Mouse (Mus musculus): ENCODE measurements around the gene Zfp658. TPM values are rescaled to one million over a fixed set of nuclear protein-coding genes. Genes with fewer than 3 reads are reported as not detected.

The Zfp658 gene
- polyA plus RNA-seq, 1 experiment from 2014 or later: 4.0 TPM

DNA sequence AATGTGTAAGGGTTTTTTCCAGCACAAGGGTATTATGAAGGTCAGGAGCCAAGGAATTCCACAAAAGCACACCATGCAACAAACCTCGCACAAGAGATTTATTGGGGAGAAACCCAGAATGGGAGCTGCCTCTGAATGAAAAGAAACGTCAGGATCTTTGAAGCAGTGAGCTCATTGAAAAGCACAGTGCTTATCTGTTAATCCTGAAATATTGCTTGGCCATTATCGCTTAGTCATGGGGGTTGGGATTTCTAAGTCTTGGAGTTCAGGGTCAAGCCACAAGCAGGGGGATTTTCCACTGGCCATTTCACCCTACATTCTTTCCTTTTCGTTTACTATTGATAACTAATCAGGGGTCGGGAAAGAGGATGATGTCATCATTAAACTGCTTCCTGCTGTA is 39.8 kb downstream of the Zfp658 start:
- Histone ChIP-seq H3K27ac (replicated peaks) (no peak overlapping the region), H3K27me3 (no peaks in the 10 kb centered on the region), H3K4me2 (replicated peaks) (no peak overlapping the region), H3K9ac (no peak overlapping the region), H3K4me1 (peaks cover 2% of the 10 kb centered on the region), H3K4me3 (replicated peaks) (no peak overlapping the region), H3K9me3 (replicated peaks) (no peaks in the 10 kb centered on the region), H3K36me3 (no peaks in the 10 kb centered on the region)
- no peak for ATAC-seq (ENCODE audit: insufficient number of reproducible peaks, low FRiP score, low TSS enrichment, low read depth)
- WGBS: 36% methylated on average over 5 of the region's 5 CpGs

DNA sequence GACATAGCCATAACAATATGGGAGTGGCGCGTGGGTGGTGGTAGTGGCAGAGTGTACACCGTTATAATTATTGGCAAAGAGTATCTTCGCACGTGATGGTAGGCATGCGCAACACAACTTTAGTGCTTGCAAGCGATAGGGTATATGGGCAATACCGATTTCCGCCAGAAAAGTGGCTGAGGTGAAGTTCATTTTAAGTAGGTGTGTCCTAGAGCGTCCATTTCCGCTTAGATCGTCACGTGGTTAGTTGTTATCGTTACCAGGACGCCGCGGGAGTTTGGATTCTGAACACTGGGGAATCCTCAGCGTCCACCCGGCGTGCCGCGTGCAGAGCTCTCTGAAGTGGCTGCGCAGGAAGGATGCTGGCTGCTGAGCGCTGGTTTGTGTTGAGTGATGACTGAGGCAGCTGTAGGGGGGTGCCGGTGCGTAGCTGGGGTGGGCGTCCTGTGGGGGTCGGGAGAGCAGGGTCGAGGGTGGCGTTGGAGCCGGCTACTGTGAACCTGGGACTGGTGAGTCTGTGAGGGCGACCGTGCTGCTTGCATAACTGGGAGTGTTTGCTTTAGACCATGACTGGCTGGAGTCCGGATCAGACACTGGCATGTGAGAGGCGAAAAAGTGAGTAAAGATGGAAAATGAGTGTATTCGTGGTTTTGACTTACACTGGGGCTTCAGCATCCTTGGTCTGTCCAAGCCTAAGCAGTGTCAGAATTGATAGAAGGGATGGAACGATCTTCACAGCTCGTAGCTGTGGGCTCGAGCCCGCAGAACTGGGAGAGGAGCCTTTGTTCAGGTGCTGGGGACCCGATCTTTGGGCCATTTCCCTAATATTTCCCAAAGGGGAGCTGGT is 45.1 kb downstream of the Zfp658 start, which contains the start of gene Zfp819:
Gene Zfp819 (plus strand): TSS at position 274 of the 847 bp plus-strand sequence.
- H3K27me3 ChIP-seq: peaks cover 10% of the 10 kb centered on the region
- peak; percentile 73 for ATAC-seq (ENCODE audit: insufficient number of reproducible peaks, low FRiP score, low TSS enrichment, low read depth)
- peak within 1 kb of the TSS; percentile 73 for H3K4me2 ChIP-seq (replicated peaks)
- no peak within 1 kb of the TSS; the same call in 1 of the 2 replicates for H3K9ac ChIP-seq
- no peak within 1 kb of the TSS for H3K27ac ChIP-seq (replicated peaks)
- peak within 1 kb of the TSS; percentile 37 for H3K4me3 ChIP-seq (replicated peaks)
- no peaks in the 10 kb centered on the region for H3K9me3 ChIP-seq (replicated peaks)
- no peaks in the 10 kb centered on the region for H3K36me3 ChIP-seq
- 14% methylated on average over 41 of the region's 41 CpGs for WGBS
- H3K4me1 ChIP-seq: peaks cover 8% of the 10 kb centered on the region

DNA sequence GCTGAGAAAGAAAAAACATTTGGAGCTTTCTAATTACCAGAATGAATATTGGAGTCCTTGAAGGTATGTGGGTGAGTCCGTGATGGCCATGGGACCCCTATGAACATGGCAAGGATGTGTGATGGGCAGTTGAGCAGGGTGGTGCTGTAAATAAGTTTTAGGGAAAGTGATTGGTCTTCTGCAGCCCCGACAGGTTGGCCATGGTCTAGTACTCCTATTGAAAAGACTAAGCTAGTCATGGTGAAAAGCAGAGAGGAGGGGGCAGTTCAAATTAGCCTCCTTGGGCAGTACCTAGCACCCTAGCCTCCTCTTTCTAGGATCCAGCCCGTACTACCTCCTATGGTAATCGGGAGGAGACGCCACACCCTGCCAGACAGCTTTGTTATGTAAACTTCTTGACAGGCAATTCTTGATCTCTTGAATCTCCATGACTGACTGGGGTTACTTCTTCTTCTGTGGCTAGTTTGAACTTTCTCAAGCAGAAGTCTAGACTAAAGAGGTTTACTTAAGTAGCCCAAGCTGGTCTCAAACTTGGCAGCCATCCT is 45.8 kb downstream of the Zfp658 start:
- Histone ChIP-seq H3K27me3 (peaks cover 10% of the 10 kb centered on the region), H3K9me3 (replicated peaks) (no peaks in the 10 kb centered on the region), H3K9ac (no peak overlapping the region), H3K4me2 (replicated peaks) (no peak overlapping the region), H3K36me3 (no peaks in the 10 kb centered on the region), H3K27ac (replicated peaks) (no peak overlapping the region), H3K4me1 (peaks cover 8% of the 10 kb centered on the region), H3K4me3 (replicated peaks) (no peak overlapping the region)
- 41% methylated on average over 5 of the region's 5 CpGs for WGBS
- no peak for ATAC-seq (ENCODE audit: insufficient number of reproducible peaks, low FRiP score, low TSS enrichment, low read depth)

DNA sequence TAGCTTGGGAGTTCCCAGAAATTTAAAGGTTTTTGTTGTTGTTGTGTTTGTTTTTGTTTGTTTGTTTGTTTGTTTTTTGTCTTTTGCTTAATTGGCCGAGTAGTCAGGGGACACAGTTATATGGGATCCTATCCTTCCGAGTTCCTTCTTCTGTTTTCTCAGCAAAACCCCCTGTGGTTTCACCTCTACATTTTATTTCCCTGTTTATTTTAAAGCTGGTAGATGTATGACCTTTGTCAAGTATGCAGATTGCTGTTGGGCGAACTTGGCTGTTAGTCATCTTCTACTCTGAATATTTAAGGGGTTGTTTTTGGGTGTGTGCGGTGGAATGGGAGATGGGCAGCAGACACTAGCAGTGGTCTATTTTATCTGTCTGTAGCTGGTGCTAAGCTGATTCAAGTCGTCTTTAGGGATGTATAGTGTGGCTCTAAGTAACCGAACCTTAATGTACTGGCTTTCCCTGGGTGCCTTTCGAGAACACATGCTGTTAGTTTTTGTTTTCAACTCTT is 46.3 kb downstream of the Zfp658 start:
- ATAC-seq (ENCODE audit: insufficient number of reproducible peaks, low FRiP score, low TSS enrichment, low read depth): no peak
- H3K4me2 ChIP-seq (replicated peaks): no peak overlapping the region
- H3K4me3 ChIP-seq (replicated peaks): no peak overlapping the region
- no peaks in the 10 kb centered on the region for H3K36me3 ChIP-seq
- no peak overlapping the region for H3K9ac ChIP-seq
- no peaks in the 10 kb centered on the region for H3K9me3 ChIP-seq (replicated peaks)
- H3K27ac ChIP-seq (replicated peaks): no peak overlapping the region
- H3K4me1 ChIP-seq: peaks cover 8% of the 10 kb centered on the region
- H3K27me3 ChIP-seq: peaks cover 10% of the 10 kb centered on the region
- WGBS: 76% methylated on average over 7 of the region's 7 CpGs

DNA sequence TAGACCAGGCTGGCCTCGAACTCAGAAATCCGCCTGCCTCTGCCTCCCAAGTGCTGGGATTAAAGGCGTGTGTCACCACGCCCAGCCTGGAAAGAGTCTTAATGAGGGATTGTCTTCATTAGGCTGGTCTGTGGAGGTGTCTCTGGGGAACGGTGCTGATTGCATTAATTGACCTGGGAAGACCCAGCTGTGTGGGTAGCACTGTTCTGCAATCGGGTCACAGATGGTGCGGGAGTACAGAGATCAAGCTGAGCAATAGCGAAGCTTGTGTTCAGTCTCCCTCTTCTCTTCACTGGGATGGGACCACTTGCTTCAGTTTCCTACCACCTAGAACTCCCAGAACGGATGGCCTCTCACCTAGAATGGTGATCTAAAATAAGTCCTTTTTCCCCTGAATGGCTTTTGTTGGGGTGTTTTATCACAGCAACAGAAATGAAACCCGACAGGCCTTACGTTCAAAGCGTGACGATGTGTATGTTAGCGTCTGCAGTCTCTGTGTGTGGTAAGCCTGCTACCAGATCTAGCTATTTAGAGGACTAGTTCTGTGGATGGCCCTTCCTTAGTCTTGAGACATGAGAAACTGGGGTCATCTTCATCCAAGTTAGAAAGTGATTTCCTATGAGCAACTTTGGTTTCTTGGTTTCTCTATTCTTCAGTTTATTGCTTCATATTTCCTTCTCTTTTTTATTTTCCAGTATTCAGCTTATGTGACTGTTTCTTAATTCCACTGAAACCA is 51.9 kb downstream of the Zfp658 start:
- H3K9me3 ChIP-seq (replicated peaks): no peaks in the 10 kb centered on the region
- H3K9ac ChIP-seq: no peak overlapping the region
- H3K4me1 ChIP-seq: no peaks in the 10 kb centered on the region
- H3K27ac ChIP-seq (replicated peaks): no peak overlapping the region
- WGBS: 89% methylated on average over 14 of the region's 14 CpGs
- H3K36me3 ChIP-seq: no peaks in the 10 kb centered on the region
- ATAC-seq (ENCODE audit: insufficient number of reproducible peaks, low FRiP score, low TSS enrichment, low read depth): no peak
- H3K4me2 ChIP-seq (replicated peaks): no peak overlapping the region
- no peaks in the 10 kb centered on the region for H3K27me3 ChIP-seq
- no peak overlapping the region for H3K4me3 ChIP-seq (replicated peaks)

DNA sequence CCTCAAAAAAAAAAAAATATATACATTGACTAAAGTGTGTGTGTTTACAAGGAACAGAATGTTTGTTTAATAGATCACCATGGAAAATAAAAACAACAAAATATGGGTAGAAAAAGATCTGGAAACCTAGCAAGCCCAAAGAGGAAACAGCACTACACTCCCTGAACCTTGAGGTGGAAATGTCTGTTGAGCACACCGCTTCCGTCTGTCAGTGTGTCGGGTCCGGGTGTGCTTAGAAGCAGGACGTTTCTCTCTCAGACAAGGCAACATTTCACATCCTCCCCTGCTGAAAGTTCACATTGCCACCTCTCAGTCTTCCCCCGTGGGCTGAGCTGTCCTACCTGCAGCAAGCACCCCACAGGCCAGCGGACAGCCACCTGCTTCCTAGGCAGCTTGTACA is 60.9 kb downstream of the Zfp658 start:
- 76% methylated on average over 7 of the region's 7 CpGs for WGBS
- no peaks in the 10 kb centered on the region for H3K27me3 ChIP-seq
- H3K4me1 ChIP-seq: no peaks in the 10 kb centered on the region
- H3K36me3 ChIP-seq: no peaks in the 10 kb centered on the region
- H3K4me2 ChIP-seq (replicated peaks): no peak overlapping the region
- H3K4me3 ChIP-seq (replicated peaks): no peak overlapping the region
- no peaks in the 10 kb centered on the region for H3K9me3 ChIP-seq (replicated peaks)
- no peak overlapping the region for H3K27ac ChIP-seq (replicated peaks)
- H3K9ac ChIP-seq: no peak overlapping the region
- ATAC-seq (ENCODE audit: insufficient number of reproducible peaks, low FRiP score, low TSS enrichment, low read depth): no peak

DNA sequence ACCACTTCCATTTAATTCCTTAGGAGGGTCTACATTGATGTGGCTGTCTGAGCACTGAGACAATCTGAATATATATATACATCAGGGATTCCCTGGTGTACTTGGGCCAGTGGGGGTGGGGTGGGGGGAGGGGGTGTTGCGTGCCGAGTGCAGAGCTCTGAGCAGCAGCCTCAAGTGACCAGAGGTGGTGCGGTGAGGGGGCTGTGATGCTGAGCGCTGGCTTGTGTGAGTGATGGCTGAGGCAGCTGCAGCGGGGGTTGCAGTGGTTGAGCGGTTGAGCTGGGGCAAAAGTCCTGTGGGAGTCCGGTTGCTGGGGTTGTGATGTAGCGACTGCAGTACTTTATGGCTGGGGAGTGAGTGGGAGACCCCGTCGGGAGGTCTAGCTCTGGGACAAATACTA is 61.8 kb downstream of the Zfp658 start:
- Histone ChIP-seq H3K9me3 (replicated peaks) (no peaks in the 10 kb centered on the region), H3K4me3 (replicated peaks) (no peak overlapping the region), H3K36me3 (no peaks in the 10 kb centered on the region), H3K4me1 (no peaks in the 10 kb centered on the region), H3K4me2 (replicated peaks) (no peak overlapping the region; the same call in 1 of the 2 replicates), H3K27ac (replicated peaks) (no peak overlapping the region), H3K9ac (no peak overlapping the region), H3K27me3 (no peaks in the 10 kb centered on the region)
- no peak for ATAC-seq (ENCODE audit: insufficient number of reproducible peaks, low FRiP score, low TSS enrichment, low read depth)
- 15% methylated on average over 10 of the region's 10 CpGs for WGBS

Other genes starting within 250 kb of the Zfp658 start
- gene Zfp715, start 249.0 kb upstream of the Zfp658 start, polyA plus RNA-seq (2015; fragmentation: Nextera tagmentation; extraction: Ambion mirVana): 12.5 and 13.0 TPM in 2 replicates
- 0.21 and 0.24 TPM in 2 replicates for gene Siglecf, start 210.9 kb upstream of the Zfp658 start, polyA plus RNA-seq (2015; fragmentation: Nextera tagmentation; extraction: Ambion mirVana)
- 0.04 and 0.71 TPM in 2 replicates for gene Siglecg, start 154.1 kb upstream of the Zfp658 start, polyA plus RNA-seq (2015; fragmentation: Nextera tagmentation; extraction: Ambion mirVana)
- gene Lim2, start 134.6 kb upstream of the Zfp658 start, polyA plus RNA-seq (2015; fragmentation: Nextera tagmentation; extraction: Ambion mirVana): not detected in 2 replicates
- gene Nkg7, start 125.2 kb upstream of the Zfp658 start, polyA plus RNA-seq (2015; fragmentation: Nextera tagmentation; extraction: Ambion mirVana): 2.1 and 3.2 TPM in 2 replicates
- not detected in 2 replicates for gene Cldnd2, start 121.5 kb upstream of the Zfp658 start, polyA plus RNA-seq (2015; fragmentation: Nextera tagmentation; extraction: Ambion mirVana)
- gene Etfb, start 118.2 kb upstream of the Zfp658 start, polyA plus RNA-seq (2015; fragmentation: Nextera tagmentation; extraction: Ambion mirVana): 258 and 284 TPM in 2 replicates
- gene Gm45233, start 118.1 kb upstream of the Zfp658 start, polyA plus RNA-seq (2015; fragmentation: Nextera tagmentation; extraction: Ambion mirVana): 0.26 and 0.94 TPM in 2 replicates
- 13.6 and 15.3 TPM in 2 replicates for gene Vsig10l, start 99.1 kb upstream of the Zfp658 start, polyA plus RNA-seq (2015; fragmentation: Nextera tagmentation; extraction: Ambion mirVana)
- gene Iglon5, start 72.2 kb upstream of the Zfp658 start, polyA plus RNA-seq (2015; fragmentation: Nextera tagmentation; extraction: Ambion mirVana): 1.1 and 1.5 TPM in 2 replicates
- not detected in 2 replicates for gene 4931406B18Rik, start 56.3 kb upstream of the Zfp658 start, polyA plus RNA-seq (2015; fragmentation: Nextera tagmentation; extraction: Ambion mirVana)
- gene Cd33, start 17.8 kb upstream of the Zfp658 start, polyA plus RNA-seq (2015; fragmentation: Nextera tagmentation; extraction: Ambion mirVana): 1.9 and 2.8 TPM in 2 replicates
- gene Zfp719, start 17.4 kb downstream of the Zfp658 start, polyA plus RNA-seq (2015; fragmentation: Nextera tagmentation; extraction: Ambion mirVana): 13.6 and 13.7 TPM in 2 replicates
- 0.24 and 0.45 TPM in 2 replicates for gene Zfp819, start 44.9 kb downstream of the Zfp658 start, polyA plus RNA-seq (2015; fragmentation: Nextera tagmentation; extraction: Ambion mirVana)
- not detected in 2 replicates for gene Ceacam18, start 72.5 kb downstream of the Zfp658 start, polyA plus RNA-seq (2015; fragmentation: Nextera tagmentation; extraction: Ambion mirVana)
- 1.0 and 1.7 TPM in 2 replicates for gene Siglece, start 97.9 kb downstream of the Zfp658 start, polyA plus RNA-seq (2015; fragmentation: Nextera tagmentation; extraction: Ambion mirVana)
- gene Ctu1, start 109.8 kb downstream of the Zfp658 start, polyA plus RNA-seq (2015; fragmentation: Nextera tagmentation; extraction: Ambion mirVana): 17.1 and 18.2 TPM in 2 replicates
- gene Klk14, start 128.2 kb downstream of the Zfp658 start, polyA plus RNA-seq (2015; fragmentation: Nextera tagmentation; extraction: Ambion mirVana): 1.3 and 2.4 TPM in 2 replicates
- 18.3 and 18.5 TPM in 2 replicates for gene Klk13, start 150.3 kb downstream of the Zfp658 start, polyA plus RNA-seq (2015; fragmentation: Nextera tagmentation; extraction: Ambion mirVana)
- gene Klk12, start 206.6 kb downstream of the Zfp658 start, polyA plus RNA-seq (2015; fragmentation: Nextera tagmentation; extraction: Ambion mirVana): 3.0 and 3.5 TPM in 2 replicates
- gene Klk11, start 212.3 kb downstream of the Zfp658 start, polyA plus RNA-seq (2015; fragmentation: Nextera tagmentation; extraction: Ambion mirVana): 24.3 and 25.3 TPM in 2 replicates
- 71.8 and 83.4 TPM in 2 replicates for gene Klk10, start 218.8 kb downstream of the Zfp658 start, polyA plus RNA-seq (2015; fragmentation: Nextera tagmentation; extraction: Ambion mirVana)
- gene Klk9, start 229.6 kb downstream of the Zfp658 start, polyA plus RNA-seq (2015; fragmentation: Nextera tagmentation; extraction: Ambion mirVana): 3.8 and 6.7 TPM in 2 replicates
- 65.3 and 67.5 TPM in 2 replicates for gene Klk8, start 235.3 kb downstream of the Zfp658 start, polyA plus RNA-seq (2015; fragmentation: Nextera tagmentation; extraction: Ambion mirVana)
- 16.7 and 19.1 TPM in 2 replicates for gene Klk7, start 249.0 kb downstream of the Zfp658 start, polyA plus RNA-seq (2015; fragmentation: Nextera tagmentation; extraction: Ambion mirVana)

All from embryonic facial prominence, embryonic 15.5 days (tissue).